Mouse (Mus musculus) lung, embryonic 14.5 days (tissue): ENCODE results near the gene Zc3h13. TPM values are rescaled to one million over a fixed set of nuclear protein-coding genes. Genes with fewer than 3 reads are reported as not detected.

Source experiments
- ATAC-seq: fragments of 200-750 bp; cut with Nextera tagmentation; 2 replicates; pipeline ENCODE4 v1.8.0; 2017; ENCODE audit warnings: mild to moderate bottlenecking, moderate TSS enrichment, moderate library complexity; ENCODE audit not compliant: insufficient read depth
- DNase-seq: peaks from one replicate; pipeline ENCODE4 v3.0.0-alpha.2; 2015
- H3K27ac ChIP-seq: fragments of 300-500 bp; sonication (generic); 2 replicates; pipeline ENCODE4 v1.5.1; 2014; ENCODE audit warnings: low read depth, mild to moderate bottlenecking, moderate library complexity
- H3K27me3 ChIP-seq: fragments of 300-500 bp; sonication (generic); 2 replicates; pipeline ENCODE4 v1.6.1; 2014; ENCODE audit warnings: low read length, control low read depth; ENCODE audit not compliant: insufficient read depth
- H3K36me3 ChIP-seq: fragments of 300-500 bp; sonication (generic); 2 replicates; pipeline ENCODE4 v1.6.1; 2014; ENCODE audit warnings: control low read depth; ENCODE audit not compliant: insufficient read depth
- H3K4me1 ChIP-seq: fragments of 300-500 bp; sonication (generic); 2 replicates; pipeline ENCODE4 v1.6.1; 2014; ENCODE audit warnings: antibody characterized with exemption, control low read depth; ENCODE audit not compliant: insufficient read depth
- H3K4me2 ChIP-seq: fragments of 300-500 bp; sonication (generic); 2 replicates; pipeline ENCODE4 v1.6.1; 2014; ENCODE audit warnings: mild to moderate bottlenecking
- H3K4me3 ChIP-seq: fragments of 300-500 bp; sonication (generic); 2 replicates; pipeline ENCODE4 v1.5.1; 2014; ENCODE audit warnings: low read depth, low read length
- H3K9ac ChIP-seq: fragments of 300-500 bp; sonication (generic); 2 replicates; pipeline ENCODE4 v1.6.1; 2014
- H3K9me3 ChIP-seq: fragments of 300-500 bp; sonication (generic); 2 replicates; pipeline ENCODE4 v1.6.1; 2016; ENCODE audit warnings: low read depth, low read length, control low read depth
- CTCF ChIP-seq: IDR thresholded peaks from 2 replicates; pipeline ENCODE4 v1.5.1; 2016; ENCODE audit warnings: antibody characterized with exemption, low read depth
- WGBS: fragments of 180-500 bp; shearing (Covaris S2); extraction: QIAGEN DNeasy Blood & Tissue Kit; methylation state at CpG from one replicate; pipeline ENCODE4 v1.1.7; 2014; 5-methylcytosine and 5-hydroxymethylcytosine counted together
- microRNA-seq: library from miRNA; unstranded; fragments of <30 nt; microRNA quantifications from one replicate; pipeline ENCODE4, GENCODE M21; 2016; ENCODE audit warnings: borderline number of aligned reads
- polyA plus RNA-seq: library from polyadenylated mRNA; unstranded; fragments of >200 nt; fragmentation: Nextera tagmentation; extraction: Ambion mirVana; gene quantifications from 2 replicates; pipeline ENCODE4 v1.2.1, GENCODE M21; 2014

Zc3h13 gene
- polyA plus RNA-seq, 1 experiment from 2014 or later, result 30.2 TPM

- no peaks in the 10 kb centered on the region for H3K9me3 ChIP-seq
- H3K4me2 ChIP-seq, result no peak overlapping the region
- H3K27ac ChIP-seq, result no peak overlapping the region
- no peaks in the 10 kb centered on the region for H3K27me3 ChIP-seq
- H3K9ac ChIP-seq, result no peak overlapping the region
- no peak for ATAC-seq
- H3K4me3 ChIP-seq, result no peak overlapping the region
- H3K4me1 ChIP-seq, result no peaks in the 10 kb centered on the region
- WGBS, result 26% methylated on average over 11 of the region's 11 CpGs
- no peak for TF ChIP-seq CTCF
- no peaks in the 10 kb centered on the region for H3K36me3 ChIP-seq
- peak; percentile 87 for DNase-seq
Observed at GRCm38 (mm10) chr14:75366741-75367140, 82.6 kb downstream of the Zc3h13 start.

DNA sequence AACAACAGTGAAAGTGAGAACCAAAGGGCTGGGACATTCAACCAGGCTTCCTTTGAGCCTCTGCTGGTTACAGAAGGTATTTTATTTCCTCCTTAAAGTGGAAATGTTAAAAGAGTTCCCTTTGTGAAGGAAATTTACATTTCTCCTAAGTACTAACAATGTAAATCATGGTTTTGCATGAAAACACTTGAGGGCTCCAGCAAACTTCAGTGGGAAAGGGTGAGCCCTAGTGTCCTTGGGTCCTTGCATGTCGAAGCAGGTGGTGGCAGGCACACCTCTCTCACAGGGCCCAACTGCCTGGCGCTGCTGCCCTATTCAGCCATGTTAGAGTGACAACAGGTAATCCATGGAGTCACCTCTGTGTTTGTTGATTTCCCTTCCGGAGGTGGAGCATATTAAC, 83.3 kb downstream of the Zc3h13 start:
- no peak overlapping the region for H3K27ac ChIP-seq
- TF ChIP-seq CTCF, result no peak
- H3K9me3 ChIP-seq, result no peaks in the 10 kb centered on the region
- ATAC-seq (no peak), DNase-seq (no peak)
- no peak overlapping the region for H3K4me3 ChIP-seq
- no peaks in the 10 kb centered on the region for H3K36me3 ChIP-seq
- H3K9ac ChIP-seq, result no peak overlapping the region
- no peak overlapping the region for H3K4me2 ChIP-seq
- WGBS, result 28% methylated on average over 3 of the region's 3 CpGs
- H3K4me1 ChIP-seq, result no peaks in the 10 kb centered on the region
- no peaks in the 10 kb centered on the region for H3K27me3 ChIP-seq

DNA sequence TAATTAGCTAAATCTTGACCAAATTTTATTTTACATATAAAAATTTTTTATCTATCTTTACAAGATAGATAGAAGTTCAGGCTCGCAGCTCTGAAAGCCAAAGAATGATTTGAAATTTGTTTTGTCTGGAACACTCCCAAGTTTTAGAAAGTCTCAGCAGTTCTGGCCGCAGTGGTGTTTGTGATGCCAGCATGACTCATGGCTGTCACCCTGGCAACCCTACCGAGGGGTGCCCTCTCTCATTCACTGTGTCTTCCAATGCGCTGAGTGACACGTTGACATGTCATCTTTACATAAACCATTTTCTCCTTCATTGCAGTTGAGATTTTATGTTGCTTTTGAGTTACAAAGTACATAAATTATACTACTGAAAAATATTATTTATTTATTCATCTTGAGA, 85.7 kb downstream of the Zc3h13 start:
- H3K4me3 ChIP-seq, result no peak overlapping the region
- no peak for DNase-seq
- ATAC-seq, result no peak
- no peaks in the 10 kb centered on the region for H3K9me3 ChIP-seq
- H3K4me2 ChIP-seq, result no peak overlapping the region
- H3K27ac ChIP-seq, result no peak overlapping the region
- no peaks in the 10 kb centered on the region for H3K4me1 ChIP-seq
- no peak overlapping the region for H3K9ac ChIP-seq
- H3K36me3 ChIP-seq, result no peaks in the 10 kb centered on the region
- WGBS, result 63% methylated on average over 5 of the region's 5 CpGs
- no peaks in the 10 kb centered on the region for H3K27me3 ChIP-seq
- no peak for TF ChIP-seq CTCF

- Histone ChIP-seq H3K9me3 (no peaks in the 10 kb centered on the region), H3K4me2 (no peak overlapping the region), H3K27me3 (no peaks in the 10 kb centered on the region), H3K9ac (no peak overlapping the region), H3K27ac (no peak overlapping the region), H3K4me1 (no peaks in the 10 kb centered on the region), H3K36me3 (no peaks in the 10 kb centered on the region), H3K4me3 (no peak overlapping the region)
- no peak for ATAC-seq
- WGBS, result 60% methylated on average over 11 of the region's 11 CpGs
- no peak for DNase-seq
- no peak for TF ChIP-seq CTCF
Observed at GRCm38 (mm10) chr14:75375006-75375598, 90.9 kb downstream of the Zc3h13 start.

DNA sequence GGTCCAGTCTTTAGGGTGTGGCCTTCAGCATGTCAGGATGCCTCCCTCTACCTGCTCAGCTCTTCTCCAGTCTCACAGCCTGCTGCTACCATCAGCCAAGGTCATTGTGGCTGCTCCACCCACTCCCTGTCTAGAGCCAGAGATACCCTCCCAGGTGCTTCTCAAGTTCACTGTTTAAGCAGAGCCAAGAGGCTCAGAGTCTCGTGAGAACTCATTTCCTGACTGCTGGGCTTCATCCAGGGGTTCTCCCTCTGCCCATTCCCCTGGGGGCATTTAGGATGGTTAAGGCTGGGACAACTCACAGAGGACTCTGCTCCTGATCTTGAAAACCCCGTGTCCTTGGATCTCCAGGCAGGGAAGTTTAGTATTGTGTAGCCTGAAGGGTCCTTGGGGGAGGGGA, 92.1 kb downstream of the Zc3h13 start:
- Histone ChIP-seq H3K36me3 (no peaks in the 10 kb centered on the region), H3K4me2 (no peak overlapping the region), H3K9ac (no peak overlapping the region), H3K27me3 (no peaks in the 10 kb centered on the region), H3K9me3 (no peaks in the 10 kb centered on the region), H3K4me3 (no peak overlapping the region), H3K27ac (no peak overlapping the region), H3K4me1 (no peaks in the 10 kb centered on the region)
- ATAC-seq (no peak), DNase-seq (no peak)
- WGBS, result 35% methylated on average over 2 of the region's 2 CpGs
- TF ChIP-seq CTCF, result no peak

- ATAC-seq, result no peak
- WGBS, result 54% methylated on average over 7 of the region's 7 CpGs
Observed at GRCm38 (mm10) chr14:75377612-75378011, 93.4 kb downstream of the Zc3h13 start.

More at GRCm38 (mm10) chr14:75377612-75378011, 93.4 kb downstream of the Zc3h13 start:
- H3K4me1 ChIP-seq, result no peaks in the 10 kb centered on the region
- H3K4me3 ChIP-seq, result no peak overlapping the region
- no peak overlapping the region for H3K4me2 ChIP-seq
- H3K9me3 ChIP-seq, result no peaks in the 10 kb centered on the region
- no peak overlapping the region for H3K27ac ChIP-seq
- DNase-seq, result peak; percentile 26
- no peaks in the 10 kb centered on the region for H3K27me3 ChIP-seq
- TF ChIP-seq CTCF, result no peak
- no peak overlapping the region for H3K9ac ChIP-seq
- H3K36me3 ChIP-seq, result no peaks in the 10 kb centered on the region

Small RNAs within 50 kb of the gene (microRNA-seq; reads per million reads assigned to microRNA genes)
- gene Gm44482, result not detected

Other genes with a start within 250 kb of the Zc3h13 start
- 0.07 and 0.09 TPM in 2 replicates for gene Lrrc63, start 153.5 kb upstream of the Zc3h13 start, polyA plus RNA-seq
- gene Lcp1, start 153.3 kb upstream of the Zc3h13 start, polyA plus RNA-seq, result 49.7 and 55.6 TPM in 2 replicates
- gene Cpb2, start 42.1 kb upstream of the Zc3h13 start, polyA plus RNA-seq, result not detected in 2 replicates
- 0.07 TPM in 1 of 2 replicates, not detected in the other for gene Siah3, start 171.6 kb downstream of the Zc3h13 start, polyA plus RNA-seq